Mouse (Mus musculus): ENCODE measurements around the gene Arid1b. TPM values are rescaled to one million over a fixed set of nuclear protein-coding genes. Genes with fewer than 3 reads are reported as not detected.

Arid1b gene
- total and polyA plus RNA-seq, 3 experiments = 6.1 to 12.4 (median 9.7) TPM

GRCm38 (mm10) chr17:5254717-5255617, 260.8 kb downstream of the Arid1b start:
- Histone ChIP-seq H3K36me3 (replicated peaks in 1 of 2; ENCODE audit: control insufficient read depth in 1 of 2, insufficient read depth in 1 of 2, low read length in 1 of 2) (peaks cover 0 to 66% of the 10 kb centered on the region in 2 experiments), H3K27me3 (replicated peaks) (no peaks in the 10 kb centered on the region), H3K27ac (ENCODE audit: insufficient read depth, low read depth) (no peak overlapping the region), H3K4me2 (ENCODE audit: insufficient read depth, low read depth, poor library complexity, severe bottlenecking) (no peak overlapping the region), H3K9me3 (replicated peaks; ENCODE audit: low read length) (no peaks in the 10 kb centered on the region), H3K4me3 (replicated peaks in 1 of 3; ENCODE audit: low read depth in 2 of 3, low read length in 2 of 3, poor library complexity in 1 of 3) (no peak overlapping the region), H3K79me2 (replicated peaks; ENCODE audit: control insufficient read depth, extremely low read depth, insufficient read depth, poor library complexity, severe bottlenecking) (no peaks in the 10 kb centered on the region), H3K9ac (ENCODE audit: insufficient read depth, low read depth) (no peak overlapping the region), H3K4me1 (ENCODE audit: control insufficient read depth in 1 of 2, insufficient read depth in 2 of 2) (peaks cover 0 to 15% of the 10 kb centered on the region in 2 experiments; a peak in 1 of 4 replicates)
- TF ChIP-seq MAFK (IDR thresholded peaks at IDR 0.05; ENCODE audit: insufficient replicate concordance, low read length) = no peak
- no peak for TF ChIP-seq MYC (IDR thresholded peaks at IDR 0.05; ENCODE audit: low read depth, low read length)
- TF ChIP-seq ZMIZ1 (IDR thresholded peaks at IDR 0.05; ENCODE audit: low read depth, low read length) = no peak
- no peak for TF ChIP-seq KAT2A (IDR thresholded peaks at IDR 0.05; ENCODE audit: insufficient replicate concordance, low read length)
- TF ChIP-seq MAZ (IDR thresholded peaks at IDR 0.05; ENCODE audit: low read depth, low read length) = no peak
- TF ChIP-seq NRF1 (IDR thresholded peaks at IDR 0.05; ENCODE audit: low read depth, low read length) = no peak
- TF ChIP-seq ETS1 (conservative IDR thresholded peaks at IDR 0.05; ENCODE audit: low read depth, low read length) = no peak
- no peak for TF ChIP-seq POLR2A (IDR thresholded peaks at IDR 0.05; ENCODE audit: low read depth, low read length)
- no peak for TF ChIP-seq UBTF (IDR thresholded peaks at IDR 0.05; ENCODE audit: low read depth, low read length)
- TF ChIP-seq CHD1 (IDR thresholded peaks at IDR 0.05; ENCODE audit: low read depth, low read length) = no peak
- no peak for TF ChIP-seq ZC3H11A (IDR thresholded peaks at IDR 0.05; ENCODE audit: low read depth, low read length)
- TF ChIP-seq JUND (conservative IDR thresholded peaks at IDR 0.05; ENCODE audit: low read depth, low read length) = no peak
- TF ChIP-seq ZKSCAN1 (IDR thresholded peaks at IDR 0.05; ENCODE audit: borderline replicate concordance, low read depth, low read length) = no peak
- TF ChIP-seq USF2 (conservative IDR thresholded peaks at IDR 0.05; ENCODE audit: low read depth, low read length) = no peak
- dilution Hi-C loops (cut with MboI; ENCODE audit: extremely low pct_ligation_motif_present, extremely low pct_unique_long_range_greater_than_20kb, low sequenced_read_pairs) (no loop called here), in situ Hi-C loops (cut with MboI; ENCODE audit: low pct_ligation_motif_present, low pct_unique_long_range_greater_than_20kb, low sequenced_read_pairs) (loop anchor here (5.0 kb wide), 1 partner anchor 142 kb away; no protein-coding TSS in a partner anchor)
- no peak for DNase-seq (ENCODE audit: extremely low read depth)

GRCm38 (mm10) chr17:5255618-5255933, 261.4 kb downstream of the Arid1b start:
- H3K27me3 ChIP-seq (replicated peaks) = no peaks in the 10 kb centered on the region
- H3K4me3 ChIP-seq (replicated peaks in 1 of 3; ENCODE audit: low read depth in 2 of 3, low read length in 2 of 3, poor library complexity in 1 of 3) = no peak overlapping the region
- no peaks in the 10 kb centered on the region for H3K9me3 ChIP-seq (replicated peaks; ENCODE audit: low read length)
- H3K36me3 ChIP-seq (replicated peaks in 1 of 2; ENCODE audit: control insufficient read depth in 1 of 2, insufficient read depth in 1 of 2, low read length in 1 of 2) = peaks cover 0 to 65% of the 10 kb centered on the region in 2 experiments
- H3K9ac ChIP-seq (ENCODE audit: insufficient read depth, low read depth) = no peak overlapping the region
- H3K27ac ChIP-seq (ENCODE audit: insufficient read depth, low read depth) = no peak overlapping the region
- no peak overlapping the region for H3K4me2 ChIP-seq (ENCODE audit: insufficient read depth, low read depth, poor library complexity, severe bottlenecking)
- TF ChIP-seq BHLHE40 (IDR thresholded peaks at IDR 0.05; ENCODE audit: low read depth, low read length) (no peak), EP300 (IDR thresholded peaks at IDR 0.05; ENCODE audit: low read length) (no peak), MAZ (IDR thresholded peaks at IDR 0.05; ENCODE audit: low read depth, low read length) (no peak), HCFC1 (IDR thresholded peaks at IDR 0.05; ENCODE audit: low read depth, low read length) (no peak), USF1 (IDR thresholded peaks at IDR 0.05; ENCODE audit: low read depth, low read length) (no peak), SMC3 (IDR thresholded peaks at IDR 0.05; ENCODE audit: low read depth, low read length) (no peak), UBTF (IDR thresholded peaks at IDR 0.05; ENCODE audit: low read depth, low read length) (no peak), POLR2A (IDR thresholded peaks at IDR 0.05; ENCODE audit: low read depth, low read length) (no peak), ELF1 (IDR thresholded peaks at IDR 0.05; ENCODE audit: low read depth, low read length) (no peak), RCOR1 (conservative IDR thresholded peaks at IDR 0.05; ENCODE audit: low read depth, low read length) (no peak)
- DNase-seq (ENCODE audit: extremely low read depth) = no peak
- H3K79me2 ChIP-seq (replicated peaks; ENCODE audit: control insufficient read depth, extremely low read depth, insufficient read depth, poor library complexity, severe bottlenecking) = no peaks in the 10 kb centered on the region
- dilution Hi-C loops (cut with MboI; ENCODE audit: extremely low pct_ligation_motif_present, extremely low pct_unique_long_range_greater_than_20kb, low sequenced_read_pairs) = no loop called here
- in situ Hi-C loops (cut with MboI; ENCODE audit: low pct_ligation_motif_present, low pct_unique_long_range_greater_than_20kb, low sequenced_read_pairs) = loop anchor here (5.0 kb wide), 1 partner anchor 142 kb away; no protein-coding TSS in a partner anchor
- peaks cover 0 to 15% of the 10 kb centered on the region in 2 experiments; a peak in 1 of 4 replicates for H3K4me1 ChIP-seq (ENCODE audit: control insufficient read depth in 1 of 2, insufficient read depth in 2 of 2)

All from CH12.LX (cell line).